Mouse (Mus musculus) left cerebral cortex, adult 18-20 months (tissue): Measurements from ENCODE around the gene Gm20498. TPM values are rescaled to one million over a fixed set of nuclear protein-coding genes. Genes with fewer than 3 reads are reported as not detected.
"Not testable (repeated sequence)": the region's sequence is repeated elsewhere in the genome, so short reads cannot be mapped to it uniquely, and the experiment has no call there.

ENCODE experiments used
- DNase-seq, 2 experiments: peaks; one replicate each; pipeline ENCODE4 v3.0.0; 2021 to 2022; ENCODE audit warnings: low spot score in 2 of 2, mixed read lengths in 1 of 2
- long read RNA-seq, 2 experiments: library from polyadenylated mRNA; stranded (forward); transcript quantifications; one replicate each; pipeline ENCODE4 v2.0.0; 2021
- total RNA-seq, 2 experiments: library from RNA; stranded (reverse); gene quantifications; 2 replicates each; pipeline ENCODE4 v1.2.3; 2021

Gm20498 gene
- 10 to 100 TPM; 36.7 to 53.7 TPM for total RNA-seq
- long read RNA-seq, experiment 1, transcript Gm20498-202 (6 exons, 1,043 nt), result major isoform, 7 of 10 reads
- long read RNA-seq, experiment 1, partial matches to known transcripts, result 0 of 10 reads
- long read RNA-seq, experiment 1, other reads (novel, unspliced or antisense), result 1 of 10 reads
- long read RNA-seq, experiment 2, partial matches to known transcripts, result 0 of 20 reads
- long read RNA-seq, experiment 2, other reads (novel, unspliced or antisense), result 15 of 20 reads

- DNase-seq, result peak; percentile 86 to 90
Observed at GRCm38 (mm10) chr12:81532316-81533028, at the start of gene Gm20498, which contains the start of gene Synj2bp. Gene Gm20498 (minus strand): TSS chr12:81532905. Gene Synj2bp (minus strand): TSS chr12:81532911.

- no peak for DNase-seq
Observed at GRCm38 (mm10) chr12:81568374-81568773, 35.7 kb upstream of the Gm20498 start, which contains the start of gene Adam21. Gene Adam21 (minus strand): TSS chr12:81568474.

GRCm38 (mm10) chr12:81567931-81568330 lies 35.2 kb upstream of the Gm20498 start:
- DNase-seq, result no peak

GRCm38 (mm10) chr12:81564173-81564572 lies 31.5 kb upstream of the Gm20498 start:
- no peak for DNase-seq

- no peak for DNase-seq
Observed at GRCm38 (mm10) chr12:81549286-81549685, 16.6 kb upstream of the Gm20498 start.

- DNase-seq, result no peak
Observed at GRCm38 (mm10) chr12:81547163-81547562, 14.5 kb upstream of the Gm20498 start.

- no peak for DNase-seq
Observed at GRCm38 (mm10) chr12:81533029-81533419, 319 bp upstream of the Gm20498 start.

- not testable (repeated sequence) for DNase-seq
Observed at GRCm38 (mm10) chr12:81530587-81530986, 2.1 kb downstream of the Gm20498 start.

GRCm38 (mm10) chr12:81496906-81497305 lies 35.8 kb downstream of the Gm20498 start:
- DNase-seq, result not testable (repeated sequence)

- DNase-seq, result no peak
Observed at GRCm38 (mm10) chr12:81490491-81490890, 42.2 kb downstream of the Gm20498 start.

GRCm38 (mm10) chr12:81485311-81485710 lies 47.4 kb downstream of the Gm20498 start:
- DNase-seq, result no peak

- peak; percentile 81 to 89 for DNase-seq
Observed at GRCm38 (mm10) chr12:81484727-81485191, 47.9 kb downstream of the Gm20498 start, which contains the start of gene Cox16. Gene Cox16 (minus strand): TSS chr12:81485127.

GRCm38 (mm10) chr12:81484212-81484611 lies 48.5 kb downstream of the Gm20498 start:
- no peak for DNase-seq

GRCm38 (mm10) chr12:81483656-81484055 lies 49.0 kb downstream of the Gm20498 start:
- DNase-seq, result no peak

GRCm38 (mm10) chr12:81459051-81459450 lies 73.7 kb downstream of the Gm20498 start:
- DNase-seq, result not testable (repeated sequence)

GRCm38 (mm10) chr12:81438985-81439384 lies 93.7 kb downstream of the Gm20498 start:
- DNase-seq, result not testable (repeated sequence)

GRCm38 (mm10) chr12:81434778-81435177 lies 97.9 kb downstream of the Gm20498 start:
- not testable (repeated sequence) for DNase-seq

- no peak for DNase-seq
Observed at GRCm38 (mm10) chr12:81421846-81422245, 110.9 kb downstream of the Gm20498 start, which contains the start of gene Adam4. Gene Adam4 (minus strand): TSS chr12:81421946.

GRCm38 (mm10) chr12:81413211-81413610 lies 119.5 kb downstream of the Gm20498 start:
- peak in 1 of 2 experiments; percentile 32 for DNase-seq

- no peak for DNase-seq
Observed at GRCm38 (mm10) chr12:81408966-81409365, 123.7 kb downstream of the Gm20498 start.

- DNase-seq, result peak; percentile 71 to 83
Observed at GRCm38 (mm10) chr12:81402187-81402586, 130.5 kb downstream of the Gm20498 start.

GRCm38 (mm10) chr12:81379364-81379763 lies 153.3 kb downstream of the Gm20498 start, which contains the start of gene Gm4787:
Gene Gm4787 (minus strand): TSS chr12:81379464.
- DNase-seq, result not testable (repeated sequence)
